Mouse (Mus musculus) ovary, adult 18-20 months (tissue): ENCODE measurements at regions not wholly inside any gene's neighbourhood (a gene's known extent, or its start where the extent isn't known, plus 50 kb on each side); places are given as distances from the start of the nearest gene placed in this dataset.

Experiments used
- DNase-seq: peaks from one replicate; pipeline ENCODE4 v3.0.0; 2022; ENCODE audit warnings: low spot score, mixed read lengths

- no peak for DNase-seq
Observed at GRCm38 (mm10) chr9:61176856-61177255, 195.3 kb upstream of the Tle3 start.

GRCm38 (mm10) chr9:61186541-61187420 is 185.4 kb upstream of the Tle3 start:
- no peak for DNase-seq

- DNase-seq, result no peak
Observed at GRCm38 (mm10) chr9:61187713-61188399, 184.3 kb upstream of the Tle3 start.

- no peak for DNase-seq
Observed at GRCm38 (mm10) chr9:61189295-61189694, 182.9 kb upstream of the Tle3 start.

GRCm38 (mm10) chr9:61199077-61199753 is 173.0 kb upstream of the Tle3 start:
- DNase-seq, result no peak

- DNase-seq, result no peak
Observed at GRCm38 (mm10) chr9:61199891-61200290, 172.3 kb upstream of the Tle3 start.

GRCm38 (mm10) chr9:61200295-61200955 is 171.7 kb upstream of the Tle3 start:
- DNase-seq, result no peak

GRCm38 (mm10) chr9:61205049-61205448 is 167.1 kb upstream of the Tle3 start:
- DNase-seq, result no peak

GRCm38 (mm10) chr9:61206725-61207365 is 165.3 kb upstream of the Tle3 start:
- DNase-seq, result no peak

GRCm38 (mm10) chr9:61207423-61208150 is 164.6 kb upstream of the Tle3 start:
- no peak for DNase-seq

- no peak for DNase-seq
Observed at GRCm38 (mm10) chr9:61211627-61212026, 160.5 kb upstream of the Tle3 start.

- no peak for DNase-seq
Observed at GRCm38 (mm10) chr9:61214943-61215342, 157.2 kb upstream of the Tle3 start.

GRCm38 (mm10) chr9:61216012-61216770 is 156.0 kb upstream of the Tle3 start:
- DNase-seq, result no peak

- DNase-seq, result no peak
Observed at GRCm38 (mm10) chr9:61220017-61220416, 152.1 kb upstream of the Tle3 start.

- no peak for DNase-seq
Observed at GRCm38 (mm10) chr9:61222212-61223003, 149.8 kb upstream of the Tle3 start.

- DNase-seq, result no peak
Observed at GRCm38 (mm10) chr9:61225020-61225652, 147.0 kb upstream of the Tle3 start.

- DNase-seq, result no peak
Observed at GRCm38 (mm10) chr9:61225882-61226281, 146.3 kb upstream of the Tle3 start.

GRCm38 (mm10) chr9:61226596-61227384 is 145.4 kb upstream of the Tle3 start:
- no peak for DNase-seq
